Mouse (Mus musculus) right cerebral cortex, postnatal 10 days (tissue): Measurements from ENCODE around the gene Vmo1.
"Not testable (repeated sequence)": the region's sequence is repeated elsewhere in the genome, so short reads cannot be mapped to it uniquely, and the experiment has no call there.

Source experiments
- DNase-seq, 2 experiments: peaks; one replicate each; pipeline ENCODE4 v3.0.0; 2021; ENCODE audit warnings: low spot score in 2 of 2

Gene Vmo1

DNA sequence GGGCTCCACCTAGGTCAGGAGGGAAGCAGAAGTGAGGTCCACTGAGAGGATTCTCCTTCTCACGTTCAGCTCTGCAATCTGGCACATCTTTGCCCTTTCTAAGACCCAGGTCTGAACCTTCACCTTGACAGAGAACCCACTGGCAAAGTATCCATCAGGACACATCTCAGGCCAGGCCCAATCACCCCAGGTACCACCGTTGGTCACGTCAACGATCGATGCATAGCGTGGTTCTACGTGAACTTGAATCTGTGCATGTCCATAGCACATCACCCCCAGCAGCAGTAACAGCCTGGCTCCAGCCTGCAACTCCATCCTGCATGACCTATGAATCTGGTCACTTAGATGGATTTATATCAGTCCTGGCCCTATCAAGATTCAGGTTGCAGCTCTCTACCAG, at the start of gene Vmo1:
TSS of gene Vmo1 (minus strand) at position 329 of the 400 bp plus-strand sequence.
- no peak for DNase-seq

- peak in 1 of 2 experiments; percentile 55 for DNase-seq
Measured at GRCm38 (mm10) chr11:70563470-70564275, 49.3 kb upstream of the Vmo1 start.

DNA sequence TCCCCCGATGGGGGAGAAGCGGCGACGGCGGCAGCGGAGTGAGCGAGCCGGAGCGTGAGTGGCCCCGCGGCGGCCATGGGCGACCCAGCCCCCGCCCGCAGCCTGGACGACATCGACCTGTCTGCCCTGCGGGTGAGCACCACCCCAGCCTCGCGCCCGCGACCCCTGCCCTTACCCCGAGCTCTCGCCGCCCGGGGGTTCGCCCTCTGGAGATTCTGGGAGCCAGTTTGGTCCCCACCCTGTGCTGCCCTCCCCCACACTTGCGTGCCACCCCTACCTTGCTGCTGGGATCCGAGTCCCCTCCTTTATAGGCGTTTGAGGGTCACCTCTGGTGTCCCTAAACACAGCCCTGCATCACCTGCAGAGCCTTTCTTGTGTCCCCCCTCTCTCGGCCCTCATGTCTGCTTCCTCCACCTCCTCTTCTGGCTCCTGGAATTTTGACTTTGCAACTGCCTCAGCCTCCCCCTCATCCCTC, 48.6 kb upstream of the Vmo1 start:
- no peak for DNase-seq

GRCm38 (mm10) chr11:70562287-70562994, 48.0 kb upstream of the Vmo1 start, which contains the start of gene Mink1:
Mink1 (plus strand) TSS chr11:70562881.
- DNase-seq, result peak; percentile 93 to 95

DNA sequence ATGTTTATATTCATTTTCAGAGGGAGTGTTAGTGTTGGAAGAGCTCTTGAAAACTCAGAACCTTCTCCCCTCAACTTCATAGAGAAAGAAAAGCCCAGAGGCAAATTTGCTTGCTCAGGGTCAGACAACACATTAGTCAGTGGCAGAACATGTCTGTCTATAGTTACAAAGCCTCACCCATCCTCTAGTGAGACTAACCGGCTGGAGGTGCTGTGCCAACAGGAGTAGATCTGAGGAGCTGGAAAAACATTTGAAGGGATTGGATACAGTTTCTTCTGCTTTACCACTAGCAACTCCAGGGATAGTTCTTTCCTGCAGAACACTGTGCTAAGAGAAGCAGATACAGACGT, 47.5 kb upstream of the Vmo1 start:
- DNase-seq, result no peak

DNA sequence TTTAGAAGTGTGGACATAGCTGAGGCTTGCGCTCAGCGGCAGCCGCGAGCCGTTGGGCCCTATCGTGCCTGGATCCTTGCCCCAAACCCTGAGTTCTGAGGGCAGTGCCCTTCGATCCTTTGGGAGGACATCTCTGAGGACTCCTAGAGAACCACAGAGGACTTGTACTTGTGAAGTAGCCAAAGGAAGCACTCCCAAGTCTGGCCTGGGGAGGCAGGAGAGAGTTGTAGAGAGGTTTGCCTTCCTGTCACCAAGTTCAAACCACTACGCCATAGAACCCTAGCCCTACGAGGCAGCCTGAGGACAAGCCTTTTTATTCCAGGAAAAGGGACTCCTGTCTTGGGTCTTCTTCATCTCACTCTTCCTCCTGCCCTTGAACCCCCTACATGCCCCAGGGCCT, 43.1 kb upstream of the Vmo1 start:
- no peak for DNase-seq

- no peak for DNase-seq
Measured at GRCm38 (mm10) chr11:70553940-70554339, 39.5 kb upstream of the Vmo1 start.

DNA sequence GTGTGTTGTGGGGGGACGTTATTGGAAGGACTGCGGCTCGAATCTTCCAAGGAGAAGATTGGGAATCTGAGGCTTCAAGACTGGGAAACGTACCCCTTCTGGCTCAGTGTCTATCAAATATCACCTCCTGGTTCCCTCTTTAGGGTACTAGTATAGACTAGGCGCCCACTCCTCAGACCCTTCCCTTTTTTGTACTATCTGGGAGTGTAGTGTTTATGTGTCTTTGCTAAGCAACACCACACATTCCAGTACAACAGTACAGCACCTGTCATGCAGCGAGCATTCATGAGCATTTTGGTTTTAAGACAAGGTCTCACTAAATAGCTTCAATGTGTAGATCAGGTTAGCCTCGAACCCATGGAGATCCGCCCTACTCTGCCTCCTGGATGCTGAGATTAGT, 37.1 kb upstream of the Vmo1 start:
- DNase-seq, result no peak

GRCm38 (mm10) chr11:70544496-70544895, 30.1 kb upstream of the Vmo1 start:
- no peak for DNase-seq

DNA sequence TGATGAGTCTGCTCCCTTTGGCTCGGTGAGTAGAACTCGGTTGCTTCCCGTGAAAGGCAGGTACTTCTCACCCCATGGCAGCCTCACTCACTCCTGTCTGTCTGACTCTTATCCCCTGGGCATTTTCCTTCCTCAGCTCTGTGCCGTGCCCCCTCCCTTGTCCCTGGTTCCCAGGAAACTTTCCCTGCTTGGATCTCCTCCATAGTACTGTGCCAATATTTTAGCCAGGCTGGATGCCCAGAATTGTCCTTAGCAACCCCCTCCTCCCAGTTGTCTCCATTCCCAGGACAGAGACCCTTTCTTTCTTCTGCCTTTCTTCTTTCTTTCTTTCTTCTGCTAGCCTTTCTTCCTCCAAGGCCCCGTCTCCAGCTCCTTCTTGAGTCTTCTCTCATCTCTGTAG, 27.0 kb upstream of the Vmo1 start:
- peak; percentile 57 to 59 for DNase-seq

GRCm38 (mm10) chr11:70540928-70541327, 26.5 kb upstream of the Vmo1 start:
- no peak for DNase-seq

GRCm38 (mm10) chr11:70539877-70540587, 25.6 kb upstream of the Vmo1 start, which contains the start of gene Pld2:
Pld2 (plus strand) TSS chr11:70540064.
- peak; percentile 89 to 90 for DNase-seq

DNA sequence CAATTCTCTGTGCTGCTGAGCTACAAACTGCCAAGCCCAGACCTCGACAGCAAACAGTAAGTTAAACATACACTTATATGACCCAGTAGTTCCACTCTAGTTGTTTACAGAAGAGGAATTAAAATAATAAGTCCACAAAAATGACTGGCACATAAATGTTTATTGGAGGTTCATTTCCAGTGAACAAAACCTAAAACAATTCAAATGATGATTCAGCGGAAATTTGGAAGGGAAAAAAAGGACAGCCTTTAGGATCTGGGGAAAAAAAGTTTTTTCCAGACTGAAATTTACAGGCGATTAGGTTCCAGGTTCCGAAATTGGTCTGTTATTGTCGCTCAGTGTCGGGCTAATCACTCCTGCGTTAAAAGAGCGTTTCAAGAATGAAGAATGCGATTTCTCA, 25.0 kb upstream of the Vmo1 start:
- DNase-seq, result no peak

DNA sequence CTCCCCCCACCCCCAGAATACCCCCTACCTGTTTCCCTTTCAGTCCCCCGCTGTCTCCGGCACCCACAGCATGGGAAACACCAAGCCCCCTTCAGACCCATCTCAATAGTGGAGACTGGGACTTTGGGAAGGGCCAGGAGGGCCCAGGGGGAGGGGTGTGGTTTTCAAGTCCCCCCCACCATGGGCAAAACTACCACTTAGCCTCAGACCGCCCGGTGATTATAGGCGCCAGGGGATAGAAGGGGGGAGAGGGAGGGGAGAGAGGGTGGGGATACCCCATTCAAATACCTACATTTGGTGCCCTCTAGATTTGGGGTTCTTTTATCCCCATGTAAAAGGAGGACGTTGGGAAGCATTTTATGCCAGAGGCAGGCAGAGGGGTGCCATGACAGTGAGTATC, 18.4 kb upstream of the Vmo1 start, which contains the start of gene Gm40193:
TSS of gene Gm40193 (minus strand) at position 101 of the 400 bp plus-strand sequence.
- no peak for DNase-seq

GRCm38 (mm10) chr11:70531065-70531464, 16.6 kb upstream of the Vmo1 start:
- not testable (repeated sequence) for DNase-seq

GRCm38 (mm10) chr11:70528610-70529009, 14.2 kb upstream of the Vmo1 start:
- no peak for DNase-seq

DNA sequence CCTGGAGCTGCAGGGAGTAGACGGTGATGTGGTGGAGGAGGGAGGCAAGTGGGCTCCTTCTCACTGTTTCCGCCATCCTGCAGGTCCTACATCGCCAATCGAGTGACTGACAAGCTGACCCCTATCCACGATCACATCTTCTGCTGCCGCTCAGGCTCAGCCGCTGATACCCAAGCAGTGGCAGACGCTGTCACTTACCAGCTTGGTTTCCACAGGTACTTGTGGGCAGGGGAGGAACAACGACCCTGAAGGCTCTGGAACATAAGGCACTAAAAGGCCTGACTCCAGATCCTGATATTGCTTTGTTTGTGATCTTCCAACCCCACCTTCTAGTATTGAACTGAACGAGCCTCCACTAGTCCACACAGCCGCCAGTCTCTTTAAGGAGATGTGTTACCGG, 11.8 kb upstream of the Vmo1 start:
- DNase-seq, result no peak

DNA sequence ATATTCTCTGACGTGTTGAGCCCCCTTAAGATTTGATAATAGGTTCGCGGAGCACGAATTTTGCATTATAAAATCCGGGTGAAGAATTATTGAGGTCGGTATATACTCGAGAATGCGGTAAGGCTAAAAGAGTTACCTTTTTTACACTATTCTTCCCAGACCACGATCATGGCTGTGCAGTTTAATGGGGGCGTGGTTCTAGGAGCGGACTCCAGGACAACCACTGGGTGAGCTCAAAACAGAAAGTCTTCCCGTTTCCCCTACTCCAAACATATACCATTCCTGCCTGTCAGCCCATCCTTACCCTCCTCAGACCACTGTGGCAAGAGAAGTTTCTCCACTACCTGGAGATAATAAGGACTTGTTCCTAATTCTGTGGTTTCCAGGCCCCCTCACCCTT, 11.3 kb upstream of the Vmo1 start:
- DNase-seq, result no peak

DNA sequence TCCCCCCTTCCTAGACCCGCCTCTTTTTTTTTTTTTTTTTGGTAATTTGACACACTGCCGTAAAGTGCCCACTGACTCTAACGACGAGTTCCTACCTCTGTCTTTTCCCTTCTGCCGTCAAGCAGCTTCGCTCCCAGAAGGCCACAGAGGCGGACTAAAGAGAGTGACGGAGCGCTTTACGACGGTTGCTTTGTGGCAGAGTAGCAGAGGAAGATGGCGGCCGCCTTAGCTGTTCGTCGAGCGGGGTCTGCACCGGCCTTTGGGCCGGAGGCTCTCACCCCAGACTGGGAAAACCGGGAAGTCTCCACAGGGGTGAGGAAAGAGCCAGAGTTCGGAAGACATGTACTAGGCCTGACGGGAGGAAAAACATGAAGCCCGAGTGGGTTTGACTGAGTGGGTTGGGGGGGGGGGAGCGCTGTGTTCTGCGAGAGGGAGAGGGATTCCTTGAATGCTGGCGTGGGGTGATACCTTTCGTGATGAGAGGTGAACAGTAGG, 10.8 kb upstream of the Vmo1 start, which contains the start of gene Psmb6:
TSS of gene Psmb6 (plus strand) at position 184 of the 495 bp plus-strand sequence.
- peak; percentile 97 to 98 for DNase-seq

- DNase-seq, result no peak
Measured at GRCm38 (mm10) chr11:70524782-70525181, 10.4 kb upstream of the Vmo1 start.

DNA sequence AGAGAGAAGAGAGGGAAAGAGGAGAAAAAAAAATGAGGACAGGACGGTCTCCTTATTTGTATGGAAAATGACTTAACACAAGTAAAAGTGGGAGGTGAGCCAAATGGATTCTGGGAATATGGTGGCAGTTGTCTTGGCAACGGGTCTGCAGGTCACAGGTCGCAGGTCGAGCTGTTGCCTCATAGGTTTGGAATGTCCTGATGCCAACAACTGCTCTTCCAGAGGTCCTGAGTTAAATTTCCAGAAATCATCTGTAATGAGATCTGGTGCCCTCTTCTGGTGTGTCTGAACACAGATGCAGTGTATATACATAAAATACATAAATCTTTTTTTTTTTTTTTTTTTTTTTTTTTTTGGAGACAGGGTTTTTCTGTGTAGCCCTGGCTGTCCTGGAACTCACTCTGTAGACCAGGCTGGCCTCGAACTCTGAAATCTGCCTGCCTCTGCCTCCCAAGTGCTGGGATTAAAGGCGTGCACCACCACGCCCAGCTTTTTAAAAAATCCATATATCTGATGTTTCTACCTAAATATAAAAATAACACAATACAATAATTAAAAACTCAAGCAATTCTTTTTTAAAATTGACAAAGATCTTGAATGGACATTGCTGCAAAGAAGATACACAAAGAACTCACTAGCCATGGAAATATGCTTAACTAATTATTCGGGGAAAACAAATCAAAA, 9.0 kb upstream of the Vmo1 start:
- DNase-seq, result not testable (repeated sequence)
